Mouse (Mus musculus) midbrain, embryonic 11.5 days (tissue): ENCODE data around the gene Olig2. TPM values are rescaled to one million over a fixed set of nuclear protein-coding genes. Genes with fewer than 3 reads are reported as not detected.

Experiments used
- ATAC-seq: fragments of 200-750 bp; cut with Nextera tagmentation; 2 replicates; pipeline ENCODE4 v1.8.0; 2017; ENCODE audit warnings: moderate TSS enrichment, moderate library complexity; ENCODE audit not compliant: low FRiP score
- DNase-seq: peaks from one replicate; pipeline ENCODE4 v3.0.0; 2015; ENCODE audit warnings: low spot score; ENCODE audit errors: missing footprints
- H3K27ac ChIP-seq: fragments of 300-500 bp; sonication (generic); 2 replicates; pipeline ENCODE4 v1.5.1; 2014; ENCODE audit warnings: low read depth, low read length
- H3K27me3 ChIP-seq: fragments of 300-500 bp; sonication (generic); 2 replicates; pipeline ENCODE4 v1.6.1; 2014; ENCODE audit warnings: mild to moderate bottlenecking, low read length, moderate library complexity, mixed read lengths; ENCODE audit not compliant: control insufficient read depth, insufficient read depth
- H3K36me3 ChIP-seq: fragments of 300-500 bp; sonication (generic); 2 replicates; pipeline ENCODE4 v1.6.1; 2014; ENCODE audit warnings: mild to moderate bottlenecking, low read length, moderate library complexity, mixed read lengths; ENCODE audit not compliant: control insufficient read depth, insufficient read depth
- H3K4me1 ChIP-seq: fragments of 300-500 bp; sonication (generic); 2 replicates; pipeline ENCODE4 v1.6.1; 2014; ENCODE audit warnings: low read length; ENCODE audit not compliant: control insufficient read depth, insufficient read depth
- H3K4me2 ChIP-seq: fragments of 300-500 bp; sonication (generic); 2 replicates; pipeline ENCODE4 v1.6.1; 2014; ENCODE audit warnings: mild to moderate bottlenecking, moderate library complexity
- H3K4me3 ChIP-seq: fragments of 300-500 bp; sonication (generic); 2 replicates; pipeline ENCODE4 v1.5.1; 2014; ENCODE audit warnings: low read depth, low read length
- H3K9ac ChIP-seq: fragments of 300-500 bp; sonication (generic); 2 replicates; pipeline ENCODE4 v1.6.1; 2014; ENCODE audit warnings: low read length
- H3K9me3 ChIP-seq: fragments of 300-500 bp; sonication (generic); 2 replicates; pipeline ENCODE4 v1.6.1; 2016; ENCODE audit warnings: low read length; ENCODE audit not compliant: control insufficient read depth
- WGBS: fragments of 180-500 bp; shearing (Covaris S2); extraction: QIAGEN DNeasy Blood & Tissue Kit; methylation state at CpG from one replicate; pipeline ENCODE4 v1.1.7; 2014; 5-methylcytosine and 5-hydroxymethylcytosine counted together
- polyA plus RNA-seq: library from polyadenylated mRNA; unstranded; fragments of >200 nt; fragmentation: Nextera tagmentation; extraction: Ambion mirVana; gene quantifications from 2 replicates; pipeline ENCODE4 v1.2.1, GENCODE M21; 2014

The Olig2 gene
- polyA plus RNA-seq, 1 experiment from 2014 or later: 6.8 TPM

GRCm38 (mm10) chr16:91224481-91225232, 600 bp upstream of the Olig2 start:
- under 1% methylated on average over 26 of the region's 26 CpGs for WGBS
- Histone ChIP-seq H3K9me3 (no peaks in the 10 kb centered on the region), H3K4me3 (peak overlapping the region; percentile 37), H3K27ac (no peak overlapping the region), H3K36me3 (no peaks in the 10 kb centered on the region), H3K27me3 (peaks cover 99% of the 10 kb centered on the region), H3K9ac (no peak overlapping the region; the same call in 1 of the 2 replicates), H3K4me1 (peaks cover 27% of the 10 kb centered on the region), H3K4me2 (peak overlapping the region; percentile 47)
- DNase-seq (peak; percentile 95), ATAC-seq (no peak)

- Histone ChIP-seq H3K9me3 (no peaks in the 10 kb centered on the region), H3K4me3 (peak overlapping the region; percentile 37), H3K27ac (no peak overlapping the region), H3K36me3 (no peaks in the 10 kb centered on the region), H3K4me1 (peaks cover 25% of the 10 kb centered on the region), H3K27me3 (peaks cover 99% of the 10 kb centered on the region), H3K9ac (peak overlapping the region; percentile 48), H3K4me2 (peak overlapping the region; percentile 47)
- DNase-seq (peak; percentile 96), ATAC-seq (no peak)
- under 1% methylated on average over 60 of the region's 60 CpGs for WGBS
Measured at GRCm38 (mm10) chr16:91226038-91226882, 1.0 kb downstream of the Olig2 start.

GRCm38 (mm10) chr16:91226883-91227759, 1.9 kb downstream of the Olig2 start:
- Histone ChIP-seq H3K9ac (peak overlapping the region; percentile 48), H3K4me2 (peak overlapping the region; percentile 47), H3K27me3 (peaks cover 98% of the 10 kb centered on the region), H3K9me3 (no peaks in the 10 kb centered on the region), H3K4me1 (peaks cover 25% of the 10 kb centered on the region), H3K36me3 (no peaks in the 10 kb centered on the region), H3K4me3 (peak overlapping the region; percentile 37), H3K27ac (no peak overlapping the region)
- WGBS: 1% methylated on average over 74 of the region's 85 CpGs
- ATAC-seq (no peak), DNase-seq (peak; percentile 96)

GRCm38 (mm10) chr16:91227760-91228043, 2.4 kb downstream of the Olig2 start:
- Histone ChIP-seq H3K4me1 (peaks cover 26% of the 10 kb centered on the region), H3K4me2 (peak overlapping the region; percentile 47), H3K4me3 (peak overlapping the region; percentile 37), H3K27me3 (peaks cover 98% of the 10 kb centered on the region), H3K36me3 (no peaks in the 10 kb centered on the region), H3K9ac (no peak overlapping the region), H3K27ac (no peak overlapping the region), H3K9me3 (no peaks in the 10 kb centered on the region)
- no peak for ATAC-seq
- no peak for DNase-seq
- 0% methylated on average over 6 of the region's 6 CpGs for WGBS

- no peak for ATAC-seq
- Histone ChIP-seq H3K4me3 (peak overlapping the region; percentile 37), H3K27ac (no peak overlapping the region), H3K9ac (peak overlapping the region; percentile 17; the same call in 1 of the 2 replicates), H3K27me3 (peaks cover 98% of the 10 kb centered on the region), H3K4me1 (peaks cover 21% of the 10 kb centered on the region), H3K9me3 (no peaks in the 10 kb centered on the region), H3K4me2 (peak overlapping the region; percentile 47), H3K36me3 (no peaks in the 10 kb centered on the region)
- peak; percentile 95 for DNase-seq
- under 1% methylated on average over 30 of the region's 30 CpGs for WGBS
Measured at GRCm38 (mm10) chr16:91228238-91229071, 3.2 kb downstream of the Olig2 start.

GRCm38 (mm10) chr16:91229072-91229348, 3.8 kb downstream of the Olig2 start:
- Histone ChIP-seq H3K4me2 (peak overlapping the region; percentile 47), H3K9ac (peak overlapping the region; percentile 17; the same call in 1 of the 2 replicates), H3K27me3 (peaks cover 98% of the 10 kb centered on the region), H3K4me1 (peaks cover 17% of the 10 kb centered on the region), H3K9me3 (no peaks in the 10 kb centered on the region), H3K4me3 (peak overlapping the region; percentile 6), H3K36me3 (no peaks in the 10 kb centered on the region), H3K27ac (no peak overlapping the region)
- under 1% methylated on average over 10 of the region's 10 CpGs for WGBS
- peak; percentile 94 for DNase-seq
- no peak for ATAC-seq

GRCm38 (mm10) chr16:91229643-91230042, 4.4 kb downstream of the Olig2 start:
- Histone ChIP-seq H3K9me3 (no peaks in the 10 kb centered on the region), H3K4me1 (peaks cover 17% of the 10 kb centered on the region), H3K4me2 (no peak overlapping the region), H3K27me3 (peaks cover 98% of the 10 kb centered on the region), H3K36me3 (no peaks in the 10 kb centered on the region), H3K27ac (no peak overlapping the region), H3K9ac (no peak overlapping the region), H3K4me3 (no peak overlapping the region)
- DNase-seq (peak; percentile 92), ATAC-seq (no peak)
- 8% methylated on average over 8 of the region's 8 CpGs for WGBS

GRCm38 (mm10) chr16:91231781-91232469, 6.7 kb downstream of the Olig2 start:
- Histone ChIP-seq H3K4me1 (peaks cover 4% of the 10 kb centered on the region; the same call in 1 of the 2 replicates), H3K27me3 (peaks cover 89% of the 10 kb centered on the region), H3K9ac (no peak overlapping the region), H3K36me3 (no peaks in the 10 kb centered on the region), H3K4me2 (no peak overlapping the region), H3K9me3 (no peaks in the 10 kb centered on the region), H3K27ac (no peak overlapping the region), H3K4me3 (no peak overlapping the region)
- DNase-seq (peak; percentile 90), ATAC-seq (peak; percentile 40)
- WGBS: 3% methylated on average over 26 of the region's 26 CpGs
